Mouse (Mus musculus) spleen, embryonic (tissue): Measurements from ENCODE around the gene Naa30.

Experiments used
- CTCF ChIA-PET: fragments of 350-600 bp; sonication (Branson Sonifier 250); formaldehyde crosslinking; loops from one replicate; lab custom pipeline; 2022; lab: Charles Lee

Gene Naa30

DNA sequence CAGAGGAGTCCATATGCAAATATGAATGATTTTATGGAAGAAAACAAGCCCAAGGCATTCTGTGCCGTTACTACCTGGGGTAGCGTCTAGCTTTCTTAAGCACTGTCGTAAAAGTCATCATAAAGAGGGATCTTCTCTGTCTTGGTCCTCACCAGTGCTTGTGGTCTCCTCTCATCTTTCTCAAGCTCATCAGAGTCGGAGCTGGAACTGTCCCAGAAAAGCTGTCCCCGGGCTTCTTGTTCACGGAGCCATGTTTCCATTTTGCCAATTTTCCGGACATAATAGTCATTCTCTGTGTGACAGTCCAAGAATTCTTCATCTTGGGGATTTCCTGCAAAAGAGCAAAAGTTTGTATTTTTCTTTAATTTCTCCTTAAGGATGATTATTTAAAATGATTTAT is 54.4 kb downstream of the Naa30 start:
- CTCF ChIA-PET: interaction anchor here (0.7 kb wide), 1 partner anchor 640 kb away, joined by 3 read pairs; no protein-coding TSS in a partner anchor

DNA sequence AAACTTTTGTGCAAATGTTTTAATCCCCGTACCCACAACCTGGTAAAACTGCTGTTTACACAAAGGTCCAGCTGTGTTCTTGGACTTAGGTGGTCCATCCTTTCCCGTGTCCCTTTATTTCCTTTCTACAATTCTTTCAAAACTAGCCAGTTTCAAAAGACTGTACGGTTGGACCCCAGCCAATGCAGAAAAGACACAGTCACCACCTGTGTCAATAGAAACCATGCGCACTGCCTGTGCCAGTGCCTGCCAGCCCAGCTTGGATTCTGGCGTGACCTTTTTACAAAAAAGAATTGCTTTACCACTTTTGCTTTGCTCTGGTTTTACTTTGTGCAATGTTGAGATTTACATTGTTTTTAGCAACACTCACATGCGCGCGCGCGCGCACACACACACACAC is 55.0 kb downstream of the Naa30 start:
- CTCF ChIA-PET: interaction anchor here (0.6 to 0.7 kb wide), 2 partner anchors 157 to 640 kb away, joined by 3 to 13 read pairs; no protein-coding TSS in a partner anchor

DNA sequence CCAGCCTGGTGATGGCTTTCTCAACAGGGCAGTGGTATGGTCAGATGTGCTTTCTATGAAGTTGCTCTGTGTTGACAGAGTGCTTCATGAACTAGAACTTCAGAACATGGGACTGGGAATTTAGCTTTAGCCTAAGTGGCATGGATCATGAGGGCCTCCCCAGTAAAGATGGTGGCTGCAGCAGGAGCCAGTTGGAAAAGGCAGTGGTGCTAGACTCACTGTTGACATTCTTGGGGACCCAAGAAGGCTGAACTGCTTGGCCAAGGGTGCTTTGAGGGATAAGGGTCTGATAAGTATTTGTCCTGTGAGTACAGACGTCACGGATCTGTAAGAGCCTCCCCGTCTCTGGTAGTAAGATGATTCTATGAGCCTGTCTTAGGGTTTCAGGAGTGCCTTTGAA is 59.8 kb downstream of the Naa30 start:
- CTCF ChIA-PET: no interaction called here

DNA sequence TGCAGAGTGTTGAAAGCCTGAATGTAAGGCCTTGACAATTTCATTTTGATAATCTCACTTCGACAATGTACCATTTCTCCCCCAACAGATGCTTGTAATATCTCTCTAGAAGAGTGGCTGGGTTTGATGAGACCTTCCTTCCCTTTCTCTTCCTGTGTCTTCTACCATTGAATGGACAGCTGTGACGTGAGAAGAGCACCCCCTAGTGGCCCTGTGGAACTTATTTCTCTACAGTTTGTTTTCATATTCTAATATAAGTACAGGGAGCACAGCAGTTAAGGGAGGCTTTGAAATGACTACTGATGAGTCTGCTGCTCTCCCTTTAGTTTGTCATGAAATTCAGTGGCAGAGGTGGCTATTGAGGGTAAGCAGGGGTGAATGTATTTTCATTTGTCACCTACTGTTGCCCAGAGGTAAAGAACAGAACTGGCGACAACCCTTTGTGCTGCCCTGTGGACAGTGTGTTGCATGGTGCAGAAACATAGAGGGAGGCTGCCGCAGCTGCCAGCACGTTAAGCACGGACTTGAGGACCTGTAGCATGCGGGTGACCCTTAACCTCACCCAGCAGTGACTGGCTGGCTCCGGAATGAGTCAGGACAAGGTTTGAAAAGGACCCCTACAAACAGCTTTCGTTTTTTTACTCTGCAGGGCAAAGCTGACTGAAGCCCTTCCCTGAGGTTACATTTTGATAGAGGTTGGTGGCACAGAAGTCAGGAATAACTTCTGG is 62.9 kb downstream of the Naa30 start:
- CTCF ChIA-PET: interaction anchor here (1.2 kb wide), 1 partner anchor 62 kb away, joined by 3 read pairs; no protein-coding TSS in a partner anchor

DNA sequence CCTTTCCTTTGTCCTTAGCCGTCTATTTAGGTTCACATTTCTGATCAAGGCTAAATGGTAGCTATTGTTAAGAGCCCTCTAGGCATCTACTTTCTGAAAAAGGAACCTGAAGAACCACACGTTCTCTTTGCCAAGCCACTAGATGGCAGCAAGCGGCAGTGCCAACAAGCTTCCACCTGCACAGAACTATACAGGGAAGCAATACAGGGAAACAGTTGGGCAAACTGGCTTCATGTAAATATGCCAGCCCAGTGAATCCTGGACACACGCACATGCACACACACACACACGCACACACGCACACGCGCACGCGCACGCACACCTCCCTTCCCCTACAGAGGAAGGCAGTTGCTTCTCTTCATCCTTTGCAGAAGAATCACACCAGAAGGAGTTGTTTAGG is 66.2 kb downstream of the Naa30 start:
- CTCF ChIA-PET: no interaction called here
